Mouse (Mus musculus) midbrain, embryonic 15.5 days (tissue): Measurements from ENCODE around the gene Olfr414. TPM values are rescaled to one million over a fixed set of nuclear protein-coding genes. Genes with fewer than 3 reads are reported as not detected.

Source experiments
- ATAC-seq: fragments of 200-750 bp; cut with Nextera tagmentation; replicated peaks from 2 replicates; pipeline ENCODE4 v1.8.0; 2017; ENCODE audit warnings: moderate TSS enrichment
- H3K27ac ChIP-seq: fragments of 300-500 bp; sonication (generic); 2 replicates; pipeline ENCODE4 v1.5.1; 2015; ENCODE audit warnings: mild to moderate bottlenecking, inconsistent platforms
- H3K27me3 ChIP-seq: fragments of 300-500 bp; sonication (generic); replicated peaks from 2 replicates; pipeline ENCODE4 v1.6.1; 2015; ENCODE audit warnings: inconsistent platforms
- H3K36me3 ChIP-seq: fragments of 300-500 bp; sonication (generic); replicated peaks from 2 replicates; pipeline ENCODE4 v1.6.1; 2015; ENCODE audit warnings: inconsistent platforms
- H3K4me1 ChIP-seq: fragments of 300-500 bp; sonication (generic); 2 replicates; pipeline ENCODE4 v1.6.1; 2015; ENCODE audit warnings: inconsistent platforms
- H3K4me2 ChIP-seq: fragments of 300-500 bp; sonication (generic); 2 replicates; pipeline ENCODE4 v1.6.1; 2015; ENCODE audit warnings: inconsistent platforms, mild to moderate bottlenecking, moderate library complexity
- H3K4me3 ChIP-seq: fragments of 300-500 bp; sonication (generic); 2 replicates; pipeline ENCODE4 v1.5.1; 2015; ENCODE audit warnings: mild to moderate bottlenecking, inconsistent platforms
- H3K9ac ChIP-seq: fragments of 300-500 bp; sonication (generic); 2 replicates; pipeline ENCODE4 v1.6.1; 2015; ENCODE audit warnings: mild to moderate bottlenecking, inconsistent platforms
- H3K9me3 ChIP-seq: fragments of 300-500 bp; sonication (generic); 2 replicates; pipeline ENCODE4 v1.6.1; 2016; ENCODE audit warnings: inconsistent platforms
- WGBS: fragments of 180-500 bp; shearing (Covaris S2); methylation state at CpG from one replicate; pipeline ENCODE4 v1.1.7; 2015; ENCODE audit warnings: mixed read lengths; 5-methylcytosine and 5-hydroxymethylcytosine counted together
- polyA plus RNA-seq: library from polyadenylated mRNA; unstranded; fragments of >200 nt; fragmentation: Nextera tagmentation; extraction: Ambion mirVana; gene quantifications from 2 replicates; pipeline ENCODE4 v1.2.1, GENCODE M21; 2015

Gene Olfr414
- not detected in 2 replicates for polyA plus RNA-seq

DNA sequence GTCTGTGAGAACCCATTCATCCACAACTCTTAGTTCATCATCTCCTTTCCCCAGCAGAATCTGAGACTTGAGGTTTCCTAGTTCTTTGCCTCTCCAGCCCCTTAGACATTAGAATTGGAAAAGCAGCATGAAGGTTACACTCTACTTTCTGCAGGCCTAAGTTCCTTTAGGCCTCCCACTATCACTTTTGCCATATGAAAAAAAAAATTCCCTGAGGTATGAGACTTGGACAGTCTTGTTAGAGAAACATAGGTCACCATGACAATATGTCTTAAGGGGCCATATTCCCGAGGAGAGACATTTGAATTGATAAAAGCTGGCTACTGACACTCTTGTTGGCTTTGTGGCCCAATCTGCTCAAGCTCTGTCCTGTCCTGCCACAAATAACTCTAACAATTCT lies at the start of gene Olfr414:
Gene Olfr414 (plus strand): TSS at position 301 of the 400 bp plus-strand sequence.
- ATAC-seq: no peak
- WGBS: 71% methylated on average over 1 of the region's 1 CpGs
- H3K4me3 ChIP-seq: no peak within 1 kb of the TSS
- H3K4me2 ChIP-seq: no peak within 1 kb of the TSS
- H3K27me3 ChIP-seq: no peaks in the 10 kb centered on the region
- H3K36me3 ChIP-seq: no peaks in the 10 kb centered on the region
- H3K27ac ChIP-seq: no peak within 1 kb of the TSS
- H3K9ac ChIP-seq: no peak within 1 kb of the TSS
- no peaks in the 10 kb centered on the region for H3K4me1 ChIP-seq
- H3K9me3 ChIP-seq: no peaks in the 10 kb centered on the region

DNA sequence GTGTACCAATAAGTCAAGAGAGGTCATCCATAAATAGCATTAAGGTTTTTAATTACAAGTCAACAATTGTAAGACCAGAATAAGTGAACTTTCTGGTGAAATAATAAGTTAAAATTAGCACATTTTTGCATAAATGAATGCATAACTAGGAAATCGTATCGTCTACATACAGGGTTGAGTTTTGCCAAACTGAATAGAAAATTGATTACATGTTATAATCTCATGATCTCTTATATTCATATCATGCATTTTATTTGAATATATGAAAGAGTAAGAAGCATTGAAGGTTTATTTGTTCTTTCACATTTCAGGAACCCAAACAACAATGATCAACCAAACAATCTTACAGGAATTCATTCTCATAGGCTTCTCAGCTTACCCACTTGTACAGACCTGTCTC lies 33.1 kb upstream of the Olfr414 start, which contains the start of gene Olfr248:
Gene Olfr248 (plus strand): TSS at position 301 of the 400 bp plus-strand sequence.
- ATAC-seq: no peak
- Histone ChIP-seq H3K4me1 (no peaks in the 10 kb centered on the region), H3K27me3 (no peaks in the 10 kb centered on the region), H3K9me3 (no peaks in the 10 kb centered on the region), H3K4me2 (no peak within 1 kb of the TSS), H3K36me3 (no peaks in the 10 kb centered on the region), H3K27ac (no peak within 1 kb of the TSS), H3K9ac (no peak within 1 kb of the TSS), H3K4me3 (no peak within 1 kb of the TSS)
- WGBS: 90% methylated on average over 2 of the region's 2 CpGs

DNA sequence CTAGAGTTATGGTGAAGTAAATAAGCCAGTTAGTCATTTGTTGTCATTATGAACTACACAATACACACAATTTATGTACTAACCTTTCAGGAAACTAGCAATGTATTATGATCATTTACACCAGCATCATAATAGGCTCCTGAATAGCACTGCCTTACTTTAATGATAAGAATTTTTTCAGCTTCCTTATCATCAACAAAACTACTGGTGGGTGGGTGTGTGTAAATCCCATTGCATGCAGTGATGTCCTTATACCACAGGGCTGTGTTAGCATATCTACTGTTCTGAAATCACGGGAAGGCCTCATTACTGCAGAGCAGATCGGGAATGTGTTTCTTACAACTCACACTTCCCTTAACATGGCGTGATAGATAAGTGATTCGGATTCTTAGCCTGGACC lies 905 bp upstream of the Olfr414 start:
- Histone ChIP-seq H3K36me3 (no peaks in the 10 kb centered on the region), H3K9me3 (no peaks in the 10 kb centered on the region), H3K9ac (no peak overlapping the region), H3K27ac (no peak overlapping the region), H3K27me3 (no peaks in the 10 kb centered on the region), H3K4me3 (no peak overlapping the region), H3K4me2 (no peak overlapping the region), H3K4me1 (no peaks in the 10 kb centered on the region)
- ATAC-seq: no peak
- WGBS: 87% methylated on average over 4 of the region's 4 CpGs

- ATAC-seq: no peak
- Histone ChIP-seq H3K4me2 (no peak overlapping the region), H3K9me3 (no peaks in the 10 kb centered on the region), H3K4me3 (no peak overlapping the region), H3K27ac (no peak overlapping the region), H3K27me3 (no peaks in the 10 kb centered on the region), H3K9ac (no peak overlapping the region), H3K36me3 (no peaks in the 10 kb centered on the region), H3K4me1 (no peaks in the 10 kb centered on the region)
- 54% methylated on average over 3 of the region's 3 CpGs for whole genome bisulfite sequencing
Observed at GRCm38 (mm10) chr1:174426180-174426986, 2.5 kb downstream of the Olfr414 start.

DNA sequence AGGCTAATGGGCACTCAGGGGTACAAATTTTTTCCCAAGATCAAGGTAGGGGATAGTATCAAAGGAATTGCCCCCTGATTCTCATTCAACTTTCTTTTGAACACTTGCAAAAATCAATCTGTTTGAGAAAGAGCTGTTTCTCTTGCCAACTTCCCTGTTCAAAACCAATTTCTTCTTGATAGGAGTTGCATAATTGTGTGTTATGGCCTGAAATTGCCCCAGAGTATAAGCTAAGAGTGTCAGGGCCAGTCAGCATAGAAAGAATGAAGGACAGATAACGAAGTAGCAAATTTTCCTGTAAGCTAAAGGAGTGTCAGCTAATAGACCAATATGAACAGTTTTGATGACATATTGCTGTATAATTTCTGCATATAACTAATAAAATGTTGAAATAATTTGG lies 3.5 kb downstream of the Olfr414 start:
- Histone ChIP-seq H3K4me1 (no peaks in the 10 kb centered on the region), H3K9me3 (no peaks in the 10 kb centered on the region), H3K4me3 (no peak overlapping the region), H3K36me3 (no peaks in the 10 kb centered on the region), H3K4me2 (no peak overlapping the region), H3K9ac (no peak overlapping the region), H3K27ac (no peak overlapping the region), H3K27me3 (no peaks in the 10 kb centered on the region)
- 88% methylated on average over 1 of the region's 1 CpGs for WGBS
- ATAC-seq: no peak

DNA sequence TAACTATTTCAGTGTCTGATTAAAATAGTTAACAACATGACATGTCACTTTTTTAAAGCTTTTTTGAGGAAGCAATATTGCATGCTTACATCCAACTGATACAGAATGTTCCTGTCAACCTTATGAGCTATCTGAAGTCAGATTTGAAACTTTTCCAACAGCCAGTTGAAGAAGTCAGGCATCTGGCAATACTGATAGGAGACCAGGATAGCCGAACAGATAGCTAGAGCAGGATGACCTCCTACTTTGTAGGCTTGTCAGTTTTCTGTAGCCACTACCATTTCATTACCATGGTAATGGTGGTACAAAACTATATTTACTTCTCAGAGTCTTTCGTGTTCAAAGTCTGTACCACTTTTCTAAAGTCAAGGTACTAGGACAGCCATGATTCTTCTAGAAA lies 4.5 kb downstream of the Olfr414 start:
- 90% methylated on average over 2 of the region's 2 CpGs for WGBS

DNA sequence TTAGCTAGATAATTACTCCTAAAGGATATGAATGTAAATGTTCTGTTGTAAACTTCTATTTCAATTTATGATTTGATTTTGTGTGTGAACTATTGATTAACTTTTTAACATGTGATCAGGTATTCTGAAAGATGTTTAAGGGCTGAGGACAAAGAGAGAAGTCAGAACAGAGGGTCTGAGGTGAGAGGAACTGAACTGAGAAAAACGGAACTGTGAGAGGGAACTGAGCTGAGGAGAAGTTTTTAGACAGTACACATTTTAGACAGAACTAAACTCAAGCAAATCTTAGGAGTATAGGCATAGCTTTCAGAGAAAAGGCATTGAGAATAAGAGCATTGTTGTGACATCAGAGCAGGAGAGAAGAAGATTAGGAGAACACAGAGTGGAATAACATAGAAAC lies 10.3 kb downstream of the Olfr414 start:
- H3K9me3 ChIP-seq: no peaks in the 10 kb centered on the region
- no peak overlapping the region for H3K27ac ChIP-seq
- no peak for ATAC-seq
- WGBS: 67% methylated on average over 1 of the region's 1 CpGs
- H3K4me1 ChIP-seq: no peaks in the 10 kb centered on the region
- H3K4me3 ChIP-seq: no peak overlapping the region
- no peaks in the 10 kb centered on the region for H3K27me3 ChIP-seq
- no peak overlapping the region for H3K4me2 ChIP-seq
- H3K36me3 ChIP-seq: no peaks in the 10 kb centered on the region
- no peak overlapping the region for H3K9ac ChIP-seq

More for the DNA sequence above, 4.5 kb downstream of the Olfr414 start:
- Histone ChIP-seq H3K9ac (no peak overlapping the region), H3K27me3 (no peaks in the 10 kb centered on the region), H3K4me2 (no peak overlapping the region), H3K27ac (no peak overlapping the region), H3K9me3 (no peaks in the 10 kb centered on the region), H3K4me3 (no peak overlapping the region), H3K4me1 (no peaks in the 10 kb centered on the region), H3K36me3 (no peaks in the 10 kb centered on the region)
- ATAC-seq: no peak

GRCm38 (mm10) chr1:174441782-174442181 lies 17.9 kb downstream of the Olfr414 start, which contains the start of gene Olfr220:
Gene Olfr220, plus strand, starts transcription at chr1:174442082.
- H3K4me1 ChIP-seq: no peaks in the 10 kb centered on the region

GRCm38 (mm10) chr1:174455100-174455499 lies 31.2 kb downstream of the Olfr414 start:
- H3K27me3 ChIP-seq: no peaks in the 10 kb centered on the region
- 84% methylated on average over 2 of the region's 2 CpGs for WGBS
- no peak overlapping the region for H3K4me2 ChIP-seq
- no peaks in the 10 kb centered on the region for H3K4me1 ChIP-seq
- H3K4me3 ChIP-seq: no peak overlapping the region
- no peak for ATAC-seq
- no peak overlapping the region for H3K27ac ChIP-seq
- H3K9me3 ChIP-seq: no peaks in the 10 kb centered on the region
- no peaks in the 10 kb centered on the region for H3K36me3 ChIP-seq
- H3K9ac ChIP-seq: no peak overlapping the region

More at GRCm38 (mm10) chr1:174441782-174442181, 17.9 kb downstream of the Olfr414 start, which contains the start of gene Olfr220:
- H3K9ac ChIP-seq: no peak within 1 kb of the TSS
- no peaks in the 10 kb centered on the region for H3K9me3 ChIP-seq
- no peak within 1 kb of the TSS for H3K27ac ChIP-seq
- ATAC-seq: no peak
- H3K4me2 ChIP-seq: no peak within 1 kb of the TSS
- 78% methylated on average over 1 of the region's 1 CpGs for WGBS
- H3K4me3 ChIP-seq: no peak within 1 kb of the TSS
- no peaks in the 10 kb centered on the region for H3K27me3 ChIP-seq
- no peaks in the 10 kb centered on the region for H3K36me3 ChIP-seq

DNA sequence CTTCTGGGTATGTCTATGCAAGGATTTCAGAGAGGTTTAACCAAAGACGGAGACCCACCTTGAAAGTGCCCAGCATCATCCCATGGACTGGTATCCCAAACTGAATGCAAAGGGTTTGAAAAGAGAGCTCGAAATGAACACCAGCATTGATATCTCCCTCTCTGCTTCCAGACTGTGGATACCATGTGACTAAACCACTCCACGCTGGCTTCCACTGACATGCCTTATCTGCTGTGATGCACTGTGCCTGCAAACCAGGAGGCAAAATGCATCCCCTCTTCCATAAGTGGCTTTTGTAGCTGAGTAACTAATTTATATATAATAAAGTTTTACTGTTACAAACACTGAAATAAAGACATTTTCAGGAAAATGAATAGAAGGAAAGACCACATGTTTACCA lies 41.5 kb downstream of the Olfr414 start:
- Histone ChIP-seq H3K4me1 (no peaks in the 10 kb centered on the region), H3K36me3 (no peaks in the 10 kb centered on the region), H3K4me3 (no peak overlapping the region), H3K27me3 (no peaks in the 10 kb centered on the region), H3K4me2 (no peak overlapping the region), H3K9me3 (no peaks in the 10 kb centered on the region), H3K27ac (no peak overlapping the region), H3K9ac (no peak overlapping the region)
- WGBS: 83% methylated on average over 3 of the region's 3 CpGs
- no peak for ATAC-seq

DNA sequence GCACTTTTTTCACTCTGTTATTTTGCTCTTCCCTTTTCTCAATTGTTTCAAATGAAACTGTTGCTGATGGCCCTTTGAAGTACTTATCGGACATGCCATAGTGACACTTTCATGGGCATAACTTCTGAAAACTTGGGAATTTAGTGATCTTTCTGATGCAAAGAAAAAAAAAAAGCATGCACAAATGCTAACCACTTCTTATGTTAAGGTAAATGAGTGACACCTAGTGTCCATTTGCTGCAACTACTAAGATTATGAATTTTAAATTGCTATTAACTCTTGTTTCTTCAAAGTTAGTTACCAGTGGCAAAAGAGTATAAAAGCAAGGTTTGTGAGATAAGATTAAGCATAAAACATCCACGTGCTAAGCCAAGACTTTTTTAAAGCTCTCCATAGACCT lies 42.4 kb downstream of the Olfr414 start:
- no peak for ATAC-seq
- WGBS: 27% methylated on average over 2 of the region's 2 CpGs
- no peak overlapping the region for H3K27ac ChIP-seq

DNA sequence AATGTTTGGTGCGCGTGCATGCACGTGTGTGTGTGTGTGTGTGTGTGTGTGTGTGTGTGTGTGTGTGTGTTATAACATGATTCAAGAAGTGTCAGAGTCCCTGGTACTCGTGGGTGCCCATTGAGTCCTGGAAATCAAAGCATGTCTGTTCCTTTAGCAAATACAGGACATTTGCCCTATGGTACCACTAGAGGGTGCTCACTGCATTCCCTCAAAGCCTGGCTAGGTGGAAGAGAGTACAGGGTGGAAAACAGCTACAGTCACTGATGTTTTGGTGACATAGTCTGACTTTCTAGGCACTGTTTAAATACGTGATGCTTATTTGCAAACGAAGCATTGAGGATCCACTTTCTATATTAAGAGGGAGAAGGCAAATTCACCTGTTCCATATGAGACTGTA lies 45.9 kb downstream of the Olfr414 start:
- H3K4me1 ChIP-seq: no peaks in the 10 kb centered on the region
- no peaks in the 10 kb centered on the region for H3K9me3 ChIP-seq
- H3K36me3 ChIP-seq: no peaks in the 10 kb centered on the region
- H3K4me3 ChIP-seq: no peak overlapping the region
- no peak overlapping the region for H3K4me2 ChIP-seq
- no peak overlapping the region for H3K9ac ChIP-seq
- H3K27me3 ChIP-seq: no peaks in the 10 kb centered on the region
- 5% methylated on average over 6 of the region's 6 CpGs for WGBS
- ATAC-seq: peak; percentile 91
- no peak overlapping the region for H3K27ac ChIP-seq

More for the DNA sequence above, 42.4 kb downstream of the Olfr414 start:
- H3K36me3 ChIP-seq: no peaks in the 10 kb centered on the region
- no peak overlapping the region for H3K4me3 ChIP-seq
- no peaks in the 10 kb centered on the region for H3K4me1 ChIP-seq
- H3K27me3 ChIP-seq: no peaks in the 10 kb centered on the region
- H3K4me2 ChIP-seq: no peak overlapping the region
- H3K9me3 ChIP-seq: no peaks in the 10 kb centered on the region
- no peak overlapping the region for H3K9ac ChIP-seq

DNA sequence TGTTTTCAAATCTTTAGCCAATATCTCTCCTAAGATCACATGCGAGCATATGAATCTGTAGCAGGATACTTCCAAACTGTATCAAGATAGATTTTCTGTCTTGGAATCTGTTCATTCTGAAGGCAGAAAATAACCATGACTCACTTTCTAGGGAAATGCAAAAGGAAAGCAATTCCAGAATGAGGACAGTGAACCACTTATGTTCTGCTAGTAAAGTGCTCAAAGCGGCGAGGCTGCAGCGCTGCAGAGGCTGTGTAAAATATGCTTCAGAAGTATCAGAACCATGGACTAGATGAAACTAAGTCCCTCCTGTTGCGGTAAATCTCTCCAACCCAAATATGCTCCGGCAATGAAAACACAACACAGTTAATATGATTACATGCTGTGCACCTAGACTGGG lies 58.7 kb downstream of the Olfr414 start:
- Histone ChIP-seq H3K4me1 (no peaks in the 10 kb centered on the region), H3K9me3 (no peaks in the 10 kb centered on the region), H3K4me3 (no peak overlapping the region), H3K27ac (no peak overlapping the region), H3K36me3 (no peaks in the 10 kb centered on the region), H3K27me3 (no peaks in the 10 kb centered on the region), H3K4me2 (no peak overlapping the region), H3K9ac (no peak overlapping the region)
- no peak for ATAC-seq
- 93% methylated on average over 6 of the region's 6 CpGs for WGBS
